Mouse (Mus musculus) midbrain, embryonic 14.5 days (tissue): Measurements from ENCODE around the gene Fbxl3. TPM values are rescaled to one million over a fixed set of nuclear protein-coding genes. Genes with fewer than 3 reads are reported as not detected.

Source experiments
- ATAC-seq: fragments of 200-750 bp; cut with Nextera tagmentation; 2 replicates; pipeline ENCODE4 v1.8.0; 2017; ENCODE audit warnings: moderate number of reproducible peaks, moderate library complexity; ENCODE audit not compliant: low FRiP score, low TSS enrichment
- DNase-seq: peaks from one replicate; pipeline ENCODE4 v3.0.0-alpha.2; 2015
- H3K27ac ChIP-seq: fragments of 300-500 bp; sonication (generic); replicated peaks from 2 replicates; pipeline ENCODE4 v1.5.1; 2014; ENCODE audit warnings: mild to moderate bottlenecking, low read depth, low read length, moderate library complexity
- H3K27me3 ChIP-seq: fragments of 300-500 bp; sonication (generic); 2 replicates; pipeline ENCODE4 v1.6.1; 2014; ENCODE audit warnings: low read length, control low read depth, mixed read lengths; ENCODE audit not compliant: control insufficient read depth, insufficient read depth
- H3K36me3 ChIP-seq: fragments of 300-500 bp; sonication (generic); 2 replicates; pipeline ENCODE4 v1.6.1; 2014; ENCODE audit warnings: low read length, control low read depth; ENCODE audit not compliant: control insufficient read depth, insufficient read depth
- H3K4me1 ChIP-seq: fragments of 300-500 bp; sonication (generic); 2 replicates; pipeline ENCODE4 v1.6.1; 2014; ENCODE audit warnings: mild to moderate bottlenecking, antibody characterized with exemption, low read length, control low read depth; ENCODE audit not compliant: control insufficient read depth, insufficient read depth
- H3K4me2 ChIP-seq: fragments of 300-500 bp; sonication (generic); 2 replicates; pipeline ENCODE4 v1.6.1; 2014; ENCODE audit warnings: mild to moderate bottlenecking, low read length, moderate library complexity
- H3K4me3 ChIP-seq: fragments of 300-500 bp; sonication (generic); replicated peaks from 2 replicates; pipeline ENCODE4 v1.5.1; 2014; ENCODE audit warnings: low read depth, low read length
- H3K9ac ChIP-seq: fragments of 300-500 bp; sonication (generic); replicated peaks from 2 replicates; pipeline ENCODE4 v1.6.1; 2014; ENCODE audit warnings: mild to moderate bottlenecking, low read length, moderate library complexity
- H3K9me3 ChIP-seq: fragments of 300-500 bp; sonication (generic); 2 replicates; pipeline ENCODE4 v1.6.1; 2016; ENCODE audit warnings: low read length, control low read depth, mixed read lengths; ENCODE audit not compliant: control insufficient read depth
- WGBS: fragments of 180-500 bp; shearing (Covaris S2); extraction: QIAGEN DNeasy Blood & Tissue Kit; methylation state at CpG from one replicate; pipeline ENCODE4 v1.1.7; 2014; 5-methylcytosine and 5-hydroxymethylcytosine counted together
- polyA plus RNA-seq: library from polyadenylated mRNA; unstranded; fragments of >200 nt; fragmentation: Nextera tagmentation; extraction: Ambion mirVana; gene quantifications from 2 replicates; pipeline ENCODE4 v1.2.1, GENCODE M21; 2014

The Fbxl3 gene
- polyA plus RNA-seq, 1 experiment from 2014 or later = 36.2 TPM

DNA sequence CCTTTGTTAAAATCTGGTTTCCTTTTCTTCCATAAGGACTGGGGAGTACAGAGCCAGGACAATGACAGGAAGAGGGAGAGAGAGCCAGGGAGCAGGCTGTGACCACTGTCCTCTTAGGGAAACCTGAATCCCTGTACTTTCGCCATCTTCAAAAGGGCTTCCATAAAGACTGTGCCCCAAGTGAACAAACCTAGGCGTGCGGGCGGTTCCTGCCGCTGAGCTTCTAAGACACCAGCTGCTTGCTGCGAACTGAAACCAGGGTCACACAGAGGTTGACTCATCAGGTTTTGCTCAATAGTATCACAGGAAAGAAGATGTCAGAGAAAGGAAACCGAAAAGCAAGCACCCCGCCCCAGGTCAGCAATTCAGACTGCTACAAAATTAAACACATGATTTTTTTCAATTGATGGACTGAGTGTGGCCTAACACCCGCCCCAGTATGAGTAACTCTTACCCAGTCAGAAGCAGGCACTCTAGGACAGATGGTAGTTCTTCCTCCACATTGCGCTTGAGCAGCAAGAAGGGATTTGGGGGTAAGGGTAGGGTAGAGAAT lies 66.0 kb downstream of the Fbxl3 start:
- WGBS = 84% methylated on average over 10 of the region's 10 CpGs
- DNase-seq (no peak), ATAC-seq (no peak)
- no peak overlapping the region for H3K27ac ChIP-seq
- H3K4me1 ChIP-seq = no peaks in the 10 kb centered on the region
- no peak overlapping the region for H3K9ac ChIP-seq
- H3K36me3 ChIP-seq = no peaks in the 10 kb centered on the region
- no peak overlapping the region for H3K4me3 ChIP-seq
- H3K9me3 ChIP-seq = no peaks in the 10 kb centered on the region
- no peaks in the 10 kb centered on the region for H3K27me3 ChIP-seq
- no peak overlapping the region for H3K4me2 ChIP-seq

Other genes with a start within 250 kb of the Fbxl3 start
- gene Kctd12, start 116.9 kb downstream of the Fbxl3 start, polyA plus RNA-seq = 18.0 and 22.7 TPM in 2 replicates
- 0.24 TPM in 1 of 2 replicates, not detected in the other for gene Acod1, start 52.6 kb downstream of the Fbxl3 start, polyA plus RNA-seq
- 9.0 and 13.3 TPM in 2 replicates for gene Cln5, start 29.4 kb downstream of the Fbxl3 start, polyA plus RNA-seq
- 77.2 and 77.6 TPM in 2 replicates for gene Mycbp2, start 247.2 kb upstream of the Fbxl3 start, polyA plus RNA-seq